Mouse (Mus musculus): ENCODE measurements around the gene Rassf8.

- no peak for TF ChIP-seq MAX (IDR thresholded peaks at IDR 0.05; ENCODE audit: low read depth)
- TF ChIP-seq USF1 (IDR thresholded peaks at IDR 0.05; ENCODE audit: low read depth), result no peak
- TF ChIP-seq POLR2A (IDR thresholded peaks at IDR 0.05; ENCODE audit: insufficient read length, low read depth), result no peak
- TF ChIP-seq MYOD1 (IDR thresholded peaks at IDR 0.05; ENCODE audit: control insufficient read depth in 1 of 3, insufficient read length in 2 of 3, low read depth in 2 of 3), result no peak
- no peak for TF ChIP-seq CEBPB (IDR thresholded peaks at IDR 0.05; ENCODE audit: insufficient read depth, poor library complexity, severe bottlenecking)
- no peak for TF ChIP-seq POLR2AphosphoS2 (IDR thresholded peaks at IDR 0.05; ENCODE audit: insufficient read length, low read depth)
- TF ChIP-seq E2F4 (IDR thresholded peaks at IDR 0.05; ENCODE audit: insufficient read depth), result no peak
- TF ChIP-seq SRF (IDR thresholded peaks at IDR 0.05; ENCODE audit: control insufficient read depth, insufficient read length, low read depth), result no peak
Measured at GRCm38 (mm10) chr6:145797692-145798091, 51.1 kb downstream of the Rassf8 start.

All from myocyte (in vitro differentiated cells).